Mouse (Mus musculus) MEL (cell line): Measurements from ENCODE around the gene Tmem161a. TPM values are rescaled to one million over a fixed set of nuclear protein-coding genes. Genes with fewer than 3 reads are reported as not detected.

Experiments
- DNase-seq: peaks from one replicate; pipeline ENCODE4 v3.0.0; 2011; ENCODE audit warnings: low read depth, low spot score
- H3K27ac ChIP-seq: 2 replicates; pipeline ENCODE4 v1.5.1; 2012; ENCODE audit warnings: low read depth, mild to moderate bottlenecking, control low read depth, low read length, moderate library complexity; ENCODE audit not compliant: control insufficient read depth
- H3K27me3 ChIP-seq, 2 experiments: fragments of 150-350 bp in 1 of 2; sonication (generic) in 1 of 2; 2 replicates each; pipeline ENCODE4 v1.6.1; 2012; ENCODE audit warnings: low read length in 2 of 2, mild to moderate bottlenecking in 2 of 2, improper control_type of control experiment in 1 of 2, moderate library complexity in 1 of 2; ENCODE audit not compliant: insufficient read depth in 2 of 2, control insufficient read depth in 1 of 2
- H3K36me3 ChIP-seq, 2 experiments: 2 replicates each; pipeline ENCODE4 v1.6.1; 2012 to 2014; ENCODE audit warnings: low read length in 2 of 2, improper control_type of control experiment in 1 of 2, inconsistent platforms in 1 of 2, mild to moderate bottlenecking in 1 of 2; ENCODE audit not compliant: insufficient read depth in 2 of 2, control insufficient read depth in 1 of 2
- H3K4me1 ChIP-seq, 2 experiments: fragments of 150-350 bp in 1 of 2; sonication (generic) in 1 of 2; 2 replicates each; pipeline ENCODE4 v1.6.1; 2012; ENCODE audit warnings: low read length in 2 of 2, improper control_type of control experiment in 1 of 2, mild to moderate bottlenecking in 1 of 2; ENCODE audit not compliant: insufficient read depth in 2 of 2, control insufficient read depth in 1 of 2
- H3K4me3 ChIP-seq, 2 experiments: fragments of 150-350 bp in 1 of 2; sonication (generic) in 1 of 2; 2 replicates each; pipeline ENCODE4 v1.5.1; 2012; ENCODE audit warnings: low read depth in 2 of 2, low read length in 2 of 2, mild to moderate bottlenecking in 2 of 2, moderate library complexity in 2 of 2, control low read depth in 1 of 2, improper control_type of control experiment in 1 of 2; ENCODE audit not compliant: control insufficient read depth in 1 of 2, insufficient read depth in 1 of 2
- H3K79me2 ChIP-seq: 2 replicates; pipeline ENCODE4 v1.6.1; 2012; ENCODE audit warnings: mild to moderate bottlenecking, low read length, moderate library complexity; ENCODE audit not compliant: control insufficient read depth, poor library complexity, insufficient read depth
- H3K9ac ChIP-seq: 2 replicates; pipeline ENCODE4 v1.6.1; 2012; ENCODE audit warnings: low read depth, mild to moderate bottlenecking, control low read depth, low read length, moderate library complexity; ENCODE audit not compliant: control insufficient read depth, poor library complexity, severe bottlenecking
- H3K9me3 ChIP-seq: fragments of 150-350 bp; sonication (generic); replicated peaks from 2 replicates; pipeline ENCODE4 v1.6.1; 2012; ENCODE audit warnings: mild to moderate bottlenecking, low read length, improper control_type of control experiment, moderate library complexity; ENCODE audit not compliant: insufficient read depth
- CTCF ChIP-seq, 3 experiments: IDR thresholded peaks in 2 of 3; conservative IDR thresholded peaks in 1 of 3; 2 replicates each; pipeline ENCODE4 v1.5.1; 2011 to 2012; ENCODE audit warnings: low read length in 3 of 3, low read depth in 2 of 3, mild to moderate bottlenecking in 2 of 3, improper control_type of control experiment in 1 of 3, inconsistent platforms in 1 of 3, mixed read lengths in 1 of 3, moderate library complexity in 1 of 3; ENCODE audit not compliant: control insufficient read depth in 1 of 3, insufficient read depth in 1 of 3, poor library complexity in 1 of 3, severe bottlenecking in 1 of 3
- E2F4 ChIP-seq: IDR thresholded peaks from 2 replicates; pipeline ENCODE4 v1.6.1; 2011; ENCODE audit warnings: low read depth, low read length, improper control_type of control experiment, borderline replicate concordance
- GATA1 ChIP-seq: IDR thresholded peaks from 2 replicates; pipeline ENCODE4 v1.6.1; 2011; ENCODE audit warnings: low read depth, low read length, improper control_type of control experiment
- JUND ChIP-seq: IDR thresholded peaks from 2 replicates; pipeline ENCODE4 v1.6.1; 2011; ENCODE audit warnings: low read depth, mild to moderate bottlenecking, improper control_type of control experiment, low read length
- MAZ ChIP-seq: IDR thresholded peaks from 2 replicates; pipeline ENCODE4 v1.6.1; 2012; ENCODE audit warnings: low read depth, mild to moderate bottlenecking, inconsistent platforms, low read length, improper control_type of control experiment
- MEF2A ChIP-seq: IDR thresholded peaks from 2 replicates; pipeline ENCODE4 v1.6.1; 2014; ENCODE audit warnings: low read depth, mild to moderate bottlenecking, inconsistent platforms, low read length, improper control_type of control experiment; ENCODE audit not compliant: poor library complexity, insufficient replicate concordance, severe bottlenecking; ENCODE audit errors: extremely low read depth
- MXI1 ChIP-seq: IDR thresholded peaks from 2 replicates; pipeline ENCODE4 v1.6.1; 2011; ENCODE audit warnings: mild to moderate bottlenecking, low read depth, low read length, improper control_type of control experiment
- NRF1 ChIP-seq: IDR thresholded peaks from 2 replicates; pipeline ENCODE4 v1.6.1; 2014; ENCODE audit warnings: low read depth, mild to moderate bottlenecking, inconsistent platforms, low read length, improper control_type of control experiment, moderate library complexity; ENCODE audit not compliant: poor library complexity, insufficient read depth, severe bottlenecking
- RAD21 ChIP-seq: IDR thresholded peaks from 2 replicates; pipeline ENCODE4 v1.6.1; 2011; ENCODE audit warnings: mild to moderate bottlenecking, low read depth, low read length, improper control_type of control experiment
- TBP ChIP-seq: IDR thresholded peaks from 2 replicates; pipeline ENCODE4 v1.8.0; 2011; ENCODE audit warnings: low read depth, low read length, improper control_type of control experiment
- USF2 ChIP-seq, 2 experiments: IDR thresholded peaks; 2 replicates each; pipeline ENCODE4 v1.6.1; 2011 to 2012; ENCODE audit warnings: improper control_type of control experiment in 2 of 2, low read length in 2 of 2, borderline replicate concordance in 1 of 2, inconsistent platforms in 1 of 2, low read depth in 1 of 2, mild to moderate bottlenecking in 1 of 2; ENCODE audit not compliant: insufficient read depth in 1 of 2
- ZKSCAN1 ChIP-seq: IDR thresholded peaks from 2 replicates; pipeline ENCODE4 v1.6.1; 2012; ENCODE audit warnings: low read depth, mild to moderate bottlenecking, inconsistent platforms, low read length, improper control_type of control experiment, moderate library complexity
- polyA plus RNA-seq, 2 experiments: library from polyadenylated mRNA; stranded (reverse) in 1 of 2; unstranded in 1 of 2; fragments of >175 nt in 1 of 2; fragments of >200 nt in 1 of 2; gene quantifications; 2 replicates each; pipeline versions ENCODE4 v1.2.1 to v1.2.4; 2012; ENCODE audit warnings: low replicate concordance in 2 of 2, low read depth in 1 of 2; ENCODE audit not compliant: insufficient read length in 2 of 2, insufficient read depth in 1 of 2, missing spikeins in 1 of 2
- total RNA-seq: library from RNA; depleted of rRNA; stranded (reverse); fragments of 300-350 nt; gene quantifications from 2 replicates; pipeline ENCODE4 v1.2.3, GENCODE M21; 2012

Gene Tmem161a
- total and polyA plus RNA-seq, 3 experiments = 50.7 to 51.4 TPM; not detected in 1

- peak; percentile 93 for DNase-seq
- no peaks in the 10 kb centered on the region for H3K79me2 ChIP-seq
- H3K4me1 ChIP-seq = peaks cover 0 to 7% of the 10 kb centered on the region in 2 experiments; a peak in 2 of 4 replicates
- no peak overlapping the region for H3K27ac ChIP-seq
- no peaks in the 10 kb centered on the region; a peak in 1 of 4 replicates for H3K36me3 ChIP-seq
- H3K27me3 ChIP-seq = no peaks in the 10 kb centered on the region
- H3K4me3 ChIP-seq = no peak overlapping the region; a peak in 2 of 4 replicates
- TF ChIP-seq JUND = no peak
- no peak for TF ChIP-seq CTCF (IDR thresholded peaks at IDR 0.05 in 2 of 3, conservative IDR thresholded peaks at IDR 0.05 in 1 of 3; ENCODE audit: control insufficient read depth in 1 of 3, insufficient read depth in 1 of 3, low read depth in 2 of 3, low read length in 3 of 3, poor library complexity in 1 of 3, severe bottlenecking in 1 of 3)
- TF ChIP-seq E2F4 = 0 out of 2 replicates have a peak, but pooled peaks have one; percentile 61
- 0 out of 2 replicates have a peak, but pooled peaks have one; percentile 29 for TF ChIP-seq TBP
- TF ChIP-seq NRF1 = peak; percentile 63
- H3K9me3 ChIP-seq = no peaks in the 10 kb centered on the region
- no peak overlapping the region for H3K9ac ChIP-seq
Observed at GRCm38 (mm10) chr8:70152537-70153257, 19.5 kb upstream of the Tmem161a start.

GRCm38 (mm10) chr8:70157240-70157800 is 14.8 kb upstream of the Tmem161a start:
- no peak overlapping the region for H3K27ac ChIP-seq
- H3K36me3 ChIP-seq = peaks cover 0 to 9% of the 10 kb centered on the region in 2 experiments; a peak in 2 of 4 replicates
- no peaks in the 10 kb centered on the region for H3K27me3 ChIP-seq
- no peak overlapping the region for H3K4me3 ChIP-seq
- peaks cover 2 to 22% of the 10 kb centered on the region in 2 experiments for H3K4me1 ChIP-seq
- no peaks in the 10 kb centered on the region; the same call in 1 of the 2 replicates for H3K79me2 ChIP-seq
- H3K9me3 ChIP-seq = no peaks in the 10 kb centered on the region
- no peak for DNase-seq
- H3K9ac ChIP-seq = no peak overlapping the region
- no peak for TF ChIP-seq USF2 (IDR thresholded peaks at IDR 0.05; ENCODE audit: borderline replicate concordance in 1 of 2, insufficient read depth in 1 of 2, low read depth in 1 of 2, low read length in 2 of 2)
- no peak for TF ChIP-seq RAD21
- TF ChIP-seq ZKSCAN1 = no peak
- no peak for TF ChIP-seq GATA1
- no peak for TF ChIP-seq MXI1
- TF ChIP-seq MEF2A = no peak
- TF ChIP-seq JUND = no peak
- no peak for TF ChIP-seq NRF1
- no peak for TF ChIP-seq MAZ
